Mouse (Mus musculus) 3T3-L1 (cell line): ENCODE results near the gene Pdzd3.
"Not testable (repeated sequence)": the region's sequence is repeated elsewhere in the genome, so short reads cannot be mapped to it uniquely, and the experiment has no call there.

Experiments
- DNase-seq: peaks from one replicate; pipeline ENCODE4 v3.0.0-alpha.2; 2015; ENCODE audit warnings: low read depth, low spot score

Pdzd3 gene

GRCm38 (mm10) chr9:44251314-44251713, at the start of gene Pdzd3:
Gene Pdzd3, minus strand, starts transcription at chr9:44251471.
- no peak for DNase-seq

- DNase-seq: not testable (repeated sequence)
These were observed 48.7 kb upstream of the Pdzd3 start for GRCm38 (mm10) chr9:44300001-44300400.

GRCm38 (mm10) chr9:44292490-44292889, 41.2 kb upstream of the Pdzd3 start:
- peak; percentile 52 for DNase-seq

GRCm38 (mm10) chr9:44288959-44289291, 37.7 kb upstream of the Pdzd3 start:
- no peak for DNase-seq

- no peak for DNase-seq
These were observed 37.0 kb upstream of the Pdzd3 start, which contains the start of gene Abcg4 for GRCm38 (mm10) chr9:44288076-44288958. Gene Abcg4, minus strand, starts transcription at chr9:44288615.

GRCm38 (mm10) chr9:44287401-44288075, 36.3 kb upstream of the Pdzd3 start:
- DNase-seq: no peak

GRCm38 (mm10) chr9:44287003-44287400, 35.7 kb upstream of the Pdzd3 start:
- DNase-seq: no peak

GRCm38 (mm10) chr9:44286256-44286850, 35.1 kb upstream of the Pdzd3 start:
- DNase-seq: no peak

- DNase-seq: no peak
These were observed 31.9 kb upstream of the Pdzd3 start for GRCm38 (mm10) chr9:44283183-44283582.

GRCm38 (mm10) chr9:44269973-44270372, 18.7 kb upstream of the Pdzd3 start:
- peak; percentile 71 for DNase-seq

GRCm38 (mm10) chr9:44269077-44269476, 17.8 kb upstream of the Pdzd3 start:
- peak; percentile 41 for DNase-seq

GRCm38 (mm10) chr9:44268432-44268831, 17.2 kb upstream of the Pdzd3 start, which contains the start of gene Nlrx1:
Gene Nlrx1, minus strand, starts transcription at chr9:44268599.
- peak; percentile 10 for DNase-seq

- DNase-seq: peak; percentile 61
These were observed 16.7 kb upstream of the Pdzd3 start for GRCm38 (mm10) chr9:44268027-44268360.

- peak; percentile 25 for DNase-seq
These were observed 16.2 kb upstream of the Pdzd3 start for GRCm38 (mm10) chr9:44267319-44268026.

- DNase-seq: no peak
These were observed 15.4 kb upstream of the Pdzd3 start for GRCm38 (mm10) chr9:44266478-44267226.

GRCm38 (mm10) chr9:44261388-44261787, 10.1 kb upstream of the Pdzd3 start:
- DNase-seq: no peak

GRCm38 (mm10) chr9:44259014-44259413, 7.7 kb upstream of the Pdzd3 start:
- no peak for DNase-seq

- DNase-seq: no peak
These were observed 4.9 kb upstream of the Pdzd3 start for GRCm38 (mm10) chr9:44256213-44256612.

- no peak for DNase-seq
These were observed 3.9 kb upstream of the Pdzd3 start for GRCm38 (mm10) chr9:44255136-44255521.

- DNase-seq: no peak
These were observed 3.4 kb upstream of the Pdzd3 start for GRCm38 (mm10) chr9:44254508-44255135.

- DNase-seq: no peak
These were observed 2.2 kb upstream of the Pdzd3 start for GRCm38 (mm10) chr9:44253441-44253840.
